Mouse (Mus musculus) spleen, postnatal 10 days (tissue): ENCODE measurements around the gene Arap1.

Source experiments
- DNase-seq, 2 experiments: peaks; one replicate each; pipeline ENCODE4 v3.0.0; 2021 to 2022; ENCODE audit warnings: low spot score in 2 of 2

Arap1 gene

GRCm38 (mm10) chr7:101347767-101348270 is at the start of gene Arap1:
TSS of gene Arap1 (plus strand) at chr7:101348067.
- peak; percentile 39 to 76 for DNase-seq

GRCm38 (mm10) chr7:101298375-101298774 is 49.5 kb upstream of the Arap1 start:
- DNase-seq: no peak

- DNase-seq: peak in 1 of 2 experiments; percentile 52
These were observed 46.4 kb upstream of the Arap1 start for GRCm38 (mm10) chr7:101301361-101301880.

- peak; percentile 85 to 92 for DNase-seq
These were observed 45.9 kb upstream of the Arap1 start, which contains the start of gene Atg16l2 for GRCm38 (mm10) chr7:101301881-101302456. TSS of gene Atg16l2 (minus strand) at chr7:101302251.

GRCm38 (mm10) chr7:101302691-101303090 is 45.2 kb upstream of the Arap1 start:
- DNase-seq: peak in 1 of 2 experiments; percentile 10

- no peak for DNase-seq
These were observed 41.0 kb upstream of the Arap1 start for GRCm38 (mm10) chr7:101306841-101307240.

GRCm38 (mm10) chr7:101309985-101310326 is 37.9 kb upstream of the Arap1 start:
- DNase-seq: no peak

GRCm38 (mm10) chr7:101310327-101311028 is 37.4 kb upstream of the Arap1 start:
- DNase-seq: peak; percentile 91 to 97

GRCm38 (mm10) chr7:101311061-101311460 is 36.8 kb upstream of the Arap1 start:
- no peak for DNase-seq

GRCm38 (mm10) chr7:101313033-101313432 is 34.8 kb upstream of the Arap1 start:
- DNase-seq: no peak

GRCm38 (mm10) chr7:101314396-101314795 is 33.5 kb upstream of the Arap1 start:
- no peak for DNase-seq

- DNase-seq: no peak
These were observed 32.2 kb upstream of the Arap1 start for GRCm38 (mm10) chr7:101315699-101316098.

GRCm38 (mm10) chr7:101316591-101317001 is 31.3 kb upstream of the Arap1 start:
- DNase-seq: peak in 1 of 2 experiments; percentile 46

- no peak for DNase-seq
These were observed 30.9 kb upstream of the Arap1 start, which contains the start of gene Stard10 for GRCm38 (mm10) chr7:101317014-101317413. TSS of gene Stard10 (plus strand) at chr7:101317086.

GRCm38 (mm10) chr7:101318848-101319247 is 29.0 kb upstream of the Arap1 start:
- no peak for DNase-seq

- no peak for DNase-seq
These were observed 28.1 kb upstream of the Arap1 start for GRCm38 (mm10) chr7:101319796-101320195.

GRCm38 (mm10) chr7:101320399-101321217 is 27.3 kb upstream of the Arap1 start:
- peak; percentile 37 to 50 for DNase-seq

GRCm38 (mm10) chr7:101321218-101321827 is 26.5 kb upstream of the Arap1 start:
- peak; percentile 58 to 59 for DNase-seq

GRCm38 (mm10) chr7:101323141-101323594 is 24.7 kb upstream of the Arap1 start:
- DNase-seq: peak in 1 of 2 experiments; percentile 67

- DNase-seq: no peak
These were observed 23.5 kb upstream of the Arap1 start for GRCm38 (mm10) chr7:101324142-101324962.
